Mouse (Mus musculus): ENCODE results near the gene Thg1l. TPM values are rescaled to one million over a fixed set of nuclear protein-coding genes. Genes with fewer than 3 reads are reported as not detected.

Thg1l gene
- total and polyA plus RNA-seq, 2 experiments from 2014 or later = 10.1 to 13.2 TPM

- H3K9ac ChIP-seq = no peak overlapping the region
- H3K4me3 ChIP-seq (ENCODE audit: low read depth, low read length) = no peak overlapping the region
- DNase-seq (no peak), ATAC-seq (no peak)
- WGBS = 96% methylated on average over 6 of the region's 6 CpGs
- H3K4me1 ChIP-seq (ENCODE audit: insufficient read depth) = no peaks in the 10 kb centered on the region
- no peaks in the 10 kb centered on the region for H3K36me3 ChIP-seq (ENCODE audit: insufficient read depth)
- H3K27me3 ChIP-seq (ENCODE audit: insufficient read depth, low read length) = no peaks in the 10 kb centered on the region
- TF ChIP-seq CTCF (IDR thresholded peaks at IDR 0.05; ENCODE audit: low read depth) = no peak
- H3K27ac ChIP-seq (ENCODE audit: low read depth, low read length) = no peak overlapping the region
- H3K4me2 ChIP-seq (ENCODE audit: low read depth) = no peak overlapping the region
- H3K9me3 ChIP-seq (ENCODE audit: low read length) = no peaks in the 10 kb centered on the region
These were observed 37.3 kb downstream of the Thg1l start for GRCm38 (mm10) chr11:45918018-45918417.

DNA sequence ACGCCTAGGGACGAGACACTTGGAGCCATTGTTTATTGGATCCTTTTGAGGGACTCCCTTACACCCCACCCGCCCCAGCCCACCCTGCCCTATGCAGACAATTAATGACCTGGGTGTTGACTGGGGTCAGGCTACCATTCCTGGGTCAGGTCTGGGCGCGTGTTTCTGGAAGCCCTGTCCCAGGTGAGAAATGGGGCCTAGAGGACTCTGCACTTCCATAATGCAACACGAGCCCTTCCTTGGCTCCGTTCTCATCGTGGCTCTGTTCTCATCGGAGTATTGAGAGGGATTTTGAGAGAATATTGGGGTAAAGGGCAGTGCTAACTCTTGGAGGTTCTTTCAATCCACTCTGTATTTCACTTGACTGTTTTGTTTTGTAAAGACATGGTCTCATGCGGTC is 39.1 kb downstream of the Thg1l start:
- ATAC-seq (no peak), DNase-seq (no peak)
- Histone ChIP-seq H3K4me3 (ENCODE audit: low read depth, low read length) (no peak overlapping the region), H3K27ac (ENCODE audit: low read depth, low read length) (no peak overlapping the region), H3K9ac (no peak overlapping the region), H3K4me2 (ENCODE audit: low read depth) (no peak overlapping the region), H3K4me1 (ENCODE audit: insufficient read depth) (no peaks in the 10 kb centered on the region), H3K36me3 (ENCODE audit: insufficient read depth) (peaks cover 5% of the 10 kb centered on the region; the same call in 1 of the 2 replicates), H3K9me3 (ENCODE audit: low read length) (no peaks in the 10 kb centered on the region), H3K27me3 (ENCODE audit: insufficient read depth, low read length) (no peaks in the 10 kb centered on the region)
- TF ChIP-seq CTCF (IDR thresholded peaks at IDR 0.05; ENCODE audit: low read depth) = no peak
- WGBS = 90% methylated on average over 10 of the region's 10 CpGs

- TF ChIP-seq CTCF (IDR thresholded peaks at IDR 0.05; ENCODE audit: low read depth) = no peak
- no peaks in the 10 kb centered on the region for H3K9me3 ChIP-seq (ENCODE audit: low read length)
- H3K9ac ChIP-seq = no peak overlapping the region
- H3K36me3 ChIP-seq (ENCODE audit: insufficient read depth) = peaks cover 44% of the 10 kb centered on the region
- H3K4me1 ChIP-seq (ENCODE audit: insufficient read depth) = no peaks in the 10 kb centered on the region
- H3K27me3 ChIP-seq (ENCODE audit: insufficient read depth, low read length) = no peaks in the 10 kb centered on the region
- H3K4me3 ChIP-seq (ENCODE audit: low read depth, low read length) = no peak overlapping the region
- no peak overlapping the region for H3K4me2 ChIP-seq (ENCODE audit: low read depth)
- 30% methylated on average over 5 of the region's 5 CpGs for WGBS
- DNase-seq (no peak), ATAC-seq (peak; percentile 61; the same call in 1 of the 2 replicates)
- H3K27ac ChIP-seq (ENCODE audit: low read depth, low read length) = no peak overlapping the region
These were observed 44.6 kb downstream of the Thg1l start for GRCm38 (mm10) chr11:45910701-45911100.

- no peaks in the 10 kb centered on the region for H3K4me1 ChIP-seq (ENCODE audit: insufficient read depth)
- H3K36me3 ChIP-seq (ENCODE audit: insufficient read depth) = peaks cover 44% of the 10 kb centered on the region
- H3K9ac ChIP-seq = no peak overlapping the region
- DNase-seq (no peak), ATAC-seq (no peak)
- H3K27ac ChIP-seq (ENCODE audit: low read depth, low read length) = no peak overlapping the region
- no peak for TF ChIP-seq CTCF (IDR thresholded peaks at IDR 0.05; ENCODE audit: low read depth)
- no peaks in the 10 kb centered on the region for H3K27me3 ChIP-seq (ENCODE audit: insufficient read depth, low read length)
- 99% methylated on average over 7 of the region's 7 CpGs for WGBS
- H3K4me3 ChIP-seq (ENCODE audit: low read depth, low read length) = no peak overlapping the region
- H3K9me3 ChIP-seq (ENCODE audit: low read length) = no peaks in the 10 kb centered on the region
- no peak overlapping the region for H3K4me2 ChIP-seq (ENCODE audit: low read depth)
These were observed 46.4 kb downstream of the Thg1l start for GRCm38 (mm10) chr11:45908894-45909293.

DNA sequence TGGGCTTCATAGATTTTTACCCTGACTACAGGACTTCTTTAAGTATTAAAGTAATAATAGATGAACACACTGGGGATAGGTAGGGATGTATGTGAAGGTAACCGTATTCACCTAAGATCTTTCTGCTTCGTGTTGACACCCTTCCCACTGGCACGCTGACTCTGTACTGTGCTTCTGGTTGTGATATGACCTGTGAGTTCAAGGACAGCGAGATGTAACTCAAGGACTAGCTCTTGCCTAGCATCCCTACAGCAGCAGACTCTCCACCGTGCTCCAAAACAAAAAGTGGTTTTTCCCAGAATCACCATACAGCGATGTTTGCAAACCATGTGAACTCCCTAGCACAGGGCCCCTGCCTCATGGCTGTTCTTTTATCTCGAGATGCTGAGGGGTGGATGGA is 47.2 kb downstream of the Thg1l start:
- DNase-seq (no peak), ATAC-seq (no peak)
- 94% methylated on average over 7 of the region's 7 CpGs for WGBS
- H3K36me3 ChIP-seq (ENCODE audit: insufficient read depth) = peaks cover 50% of the 10 kb centered on the region
- H3K4me1 ChIP-seq (ENCODE audit: insufficient read depth) = no peaks in the 10 kb centered on the region
- H3K9ac ChIP-seq = no peak overlapping the region
- H3K27me3 ChIP-seq (ENCODE audit: insufficient read depth, low read length) = no peaks in the 10 kb centered on the region
- no peak for TF ChIP-seq CTCF (IDR thresholded peaks at IDR 0.05; ENCODE audit: low read depth)
- no peak overlapping the region for H3K4me2 ChIP-seq (ENCODE audit: low read depth)
- H3K27ac ChIP-seq (ENCODE audit: low read depth, low read length) = no peak overlapping the region
- H3K9me3 ChIP-seq (ENCODE audit: low read length) = no peaks in the 10 kb centered on the region
- H3K4me3 ChIP-seq (ENCODE audit: low read depth, low read length) = no peak overlapping the region

- 70% methylated on average over 5 of the region's 5 CpGs for WGBS
- H3K36me3 ChIP-seq (ENCODE audit: insufficient read depth) = peaks cover 50% of the 10 kb centered on the region
- H3K4me1 ChIP-seq (ENCODE audit: insufficient read depth) = no peaks in the 10 kb centered on the region
- no peaks in the 10 kb centered on the region for H3K27me3 ChIP-seq (ENCODE audit: insufficient read depth, low read length)
- no peak overlapping the region for H3K4me3 ChIP-seq (ENCODE audit: low read depth, low read length)
- H3K9me3 ChIP-seq (ENCODE audit: low read length) = no peaks in the 10 kb centered on the region
- H3K27ac ChIP-seq (ENCODE audit: low read depth, low read length) = no peak overlapping the region
- no peak for DNase-seq
- no peak overlapping the region for H3K9ac ChIP-seq
- no peak for ATAC-seq
- no peak for TF ChIP-seq CTCF (IDR thresholded peaks at IDR 0.05; ENCODE audit: low read depth)
- no peak overlapping the region for H3K4me2 ChIP-seq (ENCODE audit: low read depth)
These were observed 48.0 kb downstream of the Thg1l start for GRCm38 (mm10) chr11:45907301-45907700.

GRCm38 (mm10) chr11:45906109-45906786 is 49.0 kb downstream of the Thg1l start:
- peaks cover 49% of the 10 kb centered on the region for H3K36me3 ChIP-seq (ENCODE audit: insufficient read depth)

More at GRCm38 (mm10) chr11:45906109-45906786, 49.0 kb downstream of the Thg1l start:
- Histone ChIP-seq H3K4me1 (ENCODE audit: insufficient read depth) (no peaks in the 10 kb centered on the region), H3K4me3 (ENCODE audit: low read depth, low read length) (no peak overlapping the region), H3K9me3 (ENCODE audit: low read length) (no peaks in the 10 kb centered on the region), H3K9ac (no peak overlapping the region), H3K27me3 (ENCODE audit: insufficient read depth, low read length) (no peaks in the 10 kb centered on the region), H3K27ac (ENCODE audit: low read depth, low read length) (no peak overlapping the region), H3K4me2 (ENCODE audit: low read depth) (no peak overlapping the region)
- ATAC-seq (no peak), DNase-seq (no peak)
- no peak for TF ChIP-seq CTCF (IDR thresholded peaks at IDR 0.05; ENCODE audit: low read depth)
- 97% methylated on average over 8 of the region's 8 CpGs for WGBS
